Mouse (Mus musculus) urinary bladder, postnatal 10 days (tissue): ENCODE measurements around the gene Gdpd2.

Experiments used
- DNase-seq: peaks from one replicate; pipeline ENCODE4 v3.0.0; 2022; ENCODE audit warnings: low spot score

Gdpd2 gene

GRCm38 (mm10) chrX:100729665-100730188 lies at the start of gene Gdpd2:
TSS of gene Gdpd2 (plus strand) at chrX:100729873.
- DNase-seq = no peak

- no peak for DNase-seq
These were observed 43.1 kb upstream of the Gdpd2 start for GRCm38 (mm10) chrX:100686527-100686926.

- no peak for DNase-seq
These were observed 42.2 kb upstream of the Gdpd2 start for GRCm38 (mm10) chrX:100687360-100688032.

DNA sequence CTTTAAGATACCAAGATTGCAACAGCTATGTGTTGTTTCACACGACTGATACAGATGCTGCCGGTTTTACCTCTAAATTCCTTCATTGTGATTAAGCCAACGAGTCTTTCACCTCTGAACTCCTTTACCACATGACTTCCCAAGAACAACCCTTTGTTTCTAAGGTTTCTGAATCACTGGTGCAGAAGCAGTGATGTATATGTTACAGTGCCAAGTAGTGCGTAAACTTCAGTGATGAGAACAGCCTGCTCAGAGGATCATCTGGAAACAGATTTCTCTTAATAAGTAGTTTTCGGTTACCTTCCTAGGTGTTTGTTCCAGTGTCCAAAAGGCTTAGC lies 41.7 kb upstream of the Gdpd2 start:
- no peak for DNase-seq

DNA sequence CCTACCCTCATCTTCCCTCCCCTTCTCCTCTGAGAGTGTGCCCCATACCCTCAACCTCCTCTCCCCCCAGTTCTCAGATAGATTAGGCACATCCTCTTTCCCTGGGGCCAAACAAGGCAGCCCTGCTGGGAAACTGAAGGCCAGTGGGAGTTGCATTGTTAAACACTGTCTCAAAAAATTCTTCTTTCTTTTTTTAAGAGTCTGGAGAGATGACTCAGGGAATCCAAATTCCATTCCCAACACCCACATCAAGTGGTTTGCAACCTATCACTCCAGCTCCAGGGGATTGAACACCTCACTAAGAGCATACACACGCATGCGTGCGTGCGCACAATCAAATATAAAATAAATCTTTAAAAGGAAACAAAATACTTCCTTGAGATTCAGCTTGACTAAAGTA lies 32.9 kb upstream of the Gdpd2 start:
- DNase-seq = no peak

- no peak for DNase-seq
These were observed 21.6 kb upstream of the Gdpd2 start for GRCm38 (mm10) chrX:100708032-100708431.

DNA sequence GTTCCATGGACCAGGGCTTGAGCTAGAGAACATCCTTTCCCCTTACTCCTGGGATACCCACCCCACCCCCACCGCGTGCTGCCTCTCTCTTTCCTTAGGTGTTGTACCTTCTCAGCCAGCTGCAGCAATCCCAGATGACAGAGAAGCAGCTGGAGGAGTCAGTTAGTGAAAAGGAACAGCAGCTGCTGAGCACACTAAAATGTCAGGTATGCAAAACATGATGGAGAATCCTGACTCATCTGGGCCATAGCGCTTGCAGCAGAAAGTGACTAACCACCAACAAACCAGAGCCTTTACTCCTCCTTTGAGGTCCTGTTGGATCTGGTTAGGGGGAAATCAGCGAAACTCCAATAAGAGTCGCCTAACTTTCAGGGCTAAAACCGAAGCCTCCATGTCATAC lies 13.5 kb upstream of the Gdpd2 start:
- DNase-seq = no peak

DNA sequence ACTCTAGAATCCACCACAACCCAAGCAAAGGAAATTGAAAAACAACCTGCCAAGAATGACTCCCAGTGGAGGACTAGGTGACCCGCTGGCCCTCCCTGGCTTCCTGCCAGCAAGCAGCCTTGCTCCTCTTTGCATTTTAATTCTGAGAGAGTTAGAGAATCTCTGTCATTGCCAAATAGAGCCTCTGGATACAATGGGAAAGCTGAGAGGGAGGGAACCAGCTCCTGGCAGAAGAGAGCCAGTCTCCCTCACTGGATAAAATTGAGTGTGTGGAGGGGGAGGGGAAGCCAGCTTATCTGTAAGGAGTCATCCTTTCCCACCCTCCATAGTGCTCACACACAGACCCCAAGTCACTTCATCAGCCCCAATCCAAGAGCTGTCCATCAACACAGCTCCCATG lies 726 bp upstream of the Gdpd2 start:
- no peak for DNase-seq

DNA sequence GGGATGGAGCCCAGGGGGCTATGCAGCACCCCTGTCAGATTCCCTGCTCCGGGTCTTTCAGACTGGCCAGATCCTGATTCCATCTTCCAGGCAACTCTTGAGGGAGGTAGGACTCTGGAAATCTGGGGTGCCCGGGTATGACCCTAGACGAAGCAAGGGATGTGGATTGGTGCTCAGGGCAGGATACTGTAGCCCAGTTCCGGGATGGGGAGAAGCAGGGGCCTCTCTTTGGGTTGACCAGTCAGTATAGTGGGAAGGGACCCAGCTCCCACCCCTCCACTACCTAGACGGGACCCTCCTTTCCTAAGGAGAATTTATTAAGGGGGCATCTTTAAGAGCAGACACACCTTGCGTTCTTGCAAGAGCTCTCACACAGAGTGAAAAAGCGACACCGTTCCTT lies 593 bp downstream of the Gdpd2 start:
- DNase-seq = no peak

DNA sequence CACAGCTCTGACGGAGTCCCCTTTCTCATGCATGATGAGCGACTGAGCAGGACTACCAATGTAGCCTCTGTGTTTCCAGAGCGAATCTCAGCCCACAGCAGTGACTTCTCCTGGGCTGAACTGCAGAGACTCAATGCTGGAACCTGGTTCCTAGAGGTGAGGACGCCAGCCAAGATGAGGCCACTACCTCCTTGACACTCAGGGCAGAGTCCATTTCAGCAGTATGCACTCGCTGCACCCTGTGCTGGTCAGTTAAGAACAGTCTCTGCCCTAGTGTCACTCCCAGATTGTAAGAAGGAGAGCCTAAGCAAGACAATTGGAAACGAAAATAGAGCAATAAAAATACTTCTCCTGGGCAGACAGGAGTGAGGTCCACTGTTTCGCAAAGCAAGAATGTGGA lies 4.7 kb downstream of the Gdpd2 start:
- DNase-seq = no peak

- DNase-seq = no peak
These were observed 9.2 kb downstream of the Gdpd2 start for GRCm38 (mm10) chrX:100738918-100739317.

DNA sequence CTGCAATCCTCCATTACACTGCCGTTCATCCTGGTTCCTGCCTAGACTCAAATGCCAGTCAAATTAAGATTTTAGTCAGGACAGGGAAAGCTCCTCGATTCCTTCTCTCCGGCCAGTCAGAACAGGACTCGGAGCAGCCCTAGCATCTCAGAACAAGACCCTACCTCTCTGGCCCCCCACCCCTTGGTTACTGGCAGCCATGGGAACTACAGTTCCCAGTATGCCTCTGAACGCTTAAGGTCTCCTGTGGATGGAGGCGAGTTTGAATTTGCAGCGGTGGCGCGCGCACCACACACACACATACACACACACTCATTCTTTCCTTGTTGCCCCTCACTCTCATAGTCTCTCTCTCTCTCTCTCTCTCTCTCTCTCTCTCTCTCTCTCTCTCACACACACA lies 9.8 kb downstream of the Gdpd2 start:
- DNase-seq = no peak

- no peak for DNase-seq
These were observed 11.1 kb downstream of the Gdpd2 start for GRCm38 (mm10) chrX:100740785-100741184.

DNA sequence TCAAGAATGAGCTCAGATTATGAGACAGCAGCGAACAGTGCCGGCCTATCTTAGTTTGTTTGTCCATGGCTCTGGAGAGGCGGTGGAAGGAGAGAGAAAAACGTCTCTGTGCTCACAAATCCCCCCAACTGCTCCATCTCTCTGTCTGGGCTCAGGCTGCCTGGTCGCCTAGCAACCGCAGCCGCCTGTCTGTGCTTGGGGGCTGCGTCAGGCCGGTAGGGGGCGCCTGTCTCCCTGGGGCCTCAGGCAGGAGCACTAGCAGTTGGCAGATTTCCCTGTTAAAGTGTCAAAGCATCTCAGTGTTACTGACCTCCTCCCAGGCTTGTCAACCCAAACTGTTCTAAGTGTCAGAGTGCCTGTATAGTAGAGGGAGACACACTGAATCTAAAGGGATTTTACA lies 12.3 kb downstream of the Gdpd2 start:
- DNase-seq = no peak

GRCm38 (mm10) chrX:100765855-100766254 lies 36.2 kb downstream of the Gdpd2 start:
- no peak for DNase-seq

DNA sequence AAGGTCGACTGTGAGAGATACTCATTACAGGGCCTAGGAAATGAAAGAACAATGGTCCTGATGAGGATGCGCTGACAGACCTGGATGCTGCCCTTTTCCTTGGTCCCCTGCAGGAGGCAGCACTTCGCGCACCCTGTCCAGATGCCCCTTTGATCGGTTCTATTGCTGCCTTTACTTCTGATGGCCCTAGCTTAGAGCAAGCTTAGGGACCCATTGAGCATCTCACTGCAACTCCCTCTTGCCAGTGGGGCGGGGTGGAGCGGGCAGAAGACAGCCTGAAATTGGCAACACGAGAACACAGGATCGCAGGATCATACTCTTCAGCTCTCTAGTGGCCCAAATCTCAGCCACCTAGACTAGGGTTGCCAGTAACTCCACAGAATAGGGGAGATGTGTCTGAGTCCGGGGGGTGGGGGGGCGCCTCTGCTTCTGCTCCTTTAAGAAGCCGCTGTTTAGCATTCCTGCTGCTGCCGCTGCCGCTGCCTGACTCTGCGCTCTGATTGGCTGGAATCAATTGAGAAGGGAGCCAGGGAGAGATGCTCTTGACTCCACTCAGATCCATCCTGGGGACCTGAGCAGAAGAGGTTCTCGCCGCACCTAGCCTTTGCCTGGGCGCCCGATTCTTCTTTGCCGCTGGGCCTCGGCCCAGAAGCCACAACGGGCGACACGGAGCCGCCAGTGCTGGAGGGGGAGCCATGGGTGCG lies 37.7 kb downstream of the Gdpd2 start, which contains the start of gene Dlg3:
TSS of gene Dlg3 (plus strand) at position 542 of the 704 bp plus-strand sequence.
- DNase-seq = no peak

DNA sequence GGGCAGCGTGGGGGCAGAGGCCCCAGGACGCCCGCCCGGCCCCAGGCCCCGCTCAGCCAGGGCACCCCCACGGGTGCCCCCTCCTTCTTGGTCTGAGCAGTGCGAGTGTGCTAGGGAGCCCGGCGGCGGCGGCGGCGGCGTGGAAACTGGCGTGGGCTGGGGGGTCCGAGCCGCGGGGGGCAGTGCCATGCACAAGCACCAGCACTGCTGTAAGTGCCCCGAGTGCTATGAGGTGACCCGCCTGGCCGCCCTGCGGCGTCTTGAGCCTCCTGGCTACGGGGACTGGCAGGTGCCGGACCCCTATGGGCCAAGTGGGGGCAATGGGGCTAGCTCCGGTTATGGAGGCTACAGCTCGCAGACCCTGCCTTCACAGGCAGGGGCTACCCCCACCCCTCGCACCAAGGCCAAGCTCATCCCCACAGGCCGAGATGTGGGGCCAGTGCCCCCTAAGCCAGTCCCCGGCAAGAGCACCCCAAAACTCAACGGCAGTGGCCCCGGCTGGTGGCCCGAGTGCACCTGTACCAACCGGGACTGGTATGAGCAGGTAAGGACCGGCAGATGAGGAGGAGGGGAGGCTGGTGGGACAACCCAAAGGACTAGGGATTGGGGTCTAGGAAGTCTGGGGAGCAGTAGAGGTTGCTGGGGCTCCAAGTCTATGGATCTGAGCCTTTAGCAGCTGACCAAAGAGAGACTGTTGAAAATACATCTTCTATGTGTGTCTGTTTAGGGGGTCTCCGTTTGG lies 38.4 kb downstream of the Gdpd2 start:
- DNase-seq = no peak

GRCm38 (mm10) chrX:100769281-100769680 lies 39.6 kb downstream of the Gdpd2 start:
- no peak for DNase-seq

- peak; percentile 14 for DNase-seq
These were observed 44.7 kb downstream of the Gdpd2 start for GRCm38 (mm10) chrX:100774341-100774811.

DNA sequence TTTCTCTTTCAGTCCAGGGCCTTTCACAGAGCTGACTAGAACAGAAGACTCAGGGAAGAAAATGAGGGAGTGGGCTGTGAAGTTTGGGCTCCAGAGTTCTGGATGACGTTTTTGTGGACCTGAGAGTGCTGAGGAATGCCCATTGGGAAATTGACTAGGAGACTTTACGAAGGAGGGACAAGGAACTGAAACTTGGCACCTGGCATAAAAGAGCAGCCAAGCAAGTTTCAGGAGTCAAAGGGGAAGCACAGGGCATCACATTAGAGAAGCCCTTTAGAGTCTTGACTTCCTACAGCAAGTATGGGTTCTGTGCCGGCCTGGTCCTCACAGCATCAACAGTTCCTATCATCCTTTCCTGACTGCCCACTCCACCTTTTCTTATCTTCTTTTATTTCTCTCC lies 45.7 kb downstream of the Gdpd2 start:
- no peak for DNase-seq

DNA sequence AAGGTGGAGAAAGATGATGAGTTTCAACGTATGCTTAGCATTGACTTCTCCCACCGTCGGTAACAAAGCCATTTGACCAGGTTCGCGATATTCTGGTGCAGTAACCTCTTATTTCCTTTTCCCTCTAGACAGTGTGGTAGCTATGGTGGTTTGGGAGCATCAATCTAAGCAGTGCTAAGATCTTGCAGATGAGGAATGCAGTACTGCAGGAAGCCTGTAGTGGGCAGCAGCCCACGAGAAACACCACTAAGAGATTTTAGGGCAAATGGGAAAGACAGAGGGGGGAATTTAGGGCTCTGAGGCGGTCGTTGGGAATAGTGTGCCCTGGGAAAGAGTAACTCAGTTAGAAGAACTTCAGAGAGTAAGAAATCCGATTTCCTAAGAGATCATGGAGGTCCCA lies 46.8 kb downstream of the Gdpd2 start:
- DNase-seq = no peak

- peak; percentile 25 for DNase-seq
These were observed 47.4 kb downstream of the Gdpd2 start for GRCm38 (mm10) chrX:100776985-100777654.
